Mouse (Mus musculus): ENCODE measurements around the gene Pxk. TPM values are rescaled to one million over a fixed set of nuclear protein-coding genes. Genes with fewer than 3 reads are reported as not detected.

The Pxk gene
- 10 to 100 TPM; 54.7 to 58.6 TPM for total RNA-seq (2023)

GRCm38 (mm10) chr14:8097978-8098686 lies at the start of gene Pxk:
Pxk (plus strand) TSS chr14:8098211.

DNA sequence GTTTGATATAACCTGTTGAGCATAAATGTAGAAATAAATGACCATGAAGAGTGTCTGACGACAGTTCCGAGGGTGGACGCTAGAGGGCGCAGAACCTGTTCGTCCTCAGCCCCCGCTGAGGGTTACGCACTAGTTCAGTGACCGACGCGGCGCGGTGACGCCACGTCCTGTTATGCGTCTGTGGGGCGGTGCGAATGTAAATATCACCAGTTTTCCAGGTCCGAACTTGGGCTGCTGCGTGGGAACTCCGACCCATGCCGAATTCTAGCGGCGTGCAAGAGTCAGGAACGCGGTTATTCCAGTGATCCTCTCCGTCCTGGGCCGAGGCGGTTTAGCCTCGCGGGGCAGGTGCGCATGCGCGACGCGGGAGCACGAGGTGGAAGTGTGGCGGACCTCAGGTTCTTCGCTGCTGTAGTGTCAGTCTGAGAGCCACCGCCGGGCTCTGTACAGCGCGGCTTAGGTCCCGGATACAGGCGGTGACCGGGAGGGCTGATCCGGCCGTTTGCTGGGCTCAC lies 17.8 kb upstream of the Pxk start, which contains the start of gene Rpp14:
Gene Rpp14, plus strand, starts transcription at position 203 of the 515 bp plus-strand sequence.

GRCm38 (mm10) chr14:8172507-8173410 lies 74.7 kb downstream of the Pxk start, which contains the start of gene Pdhb:
Pdhb (minus strand) TSS chr14:8173025.

DNA sequence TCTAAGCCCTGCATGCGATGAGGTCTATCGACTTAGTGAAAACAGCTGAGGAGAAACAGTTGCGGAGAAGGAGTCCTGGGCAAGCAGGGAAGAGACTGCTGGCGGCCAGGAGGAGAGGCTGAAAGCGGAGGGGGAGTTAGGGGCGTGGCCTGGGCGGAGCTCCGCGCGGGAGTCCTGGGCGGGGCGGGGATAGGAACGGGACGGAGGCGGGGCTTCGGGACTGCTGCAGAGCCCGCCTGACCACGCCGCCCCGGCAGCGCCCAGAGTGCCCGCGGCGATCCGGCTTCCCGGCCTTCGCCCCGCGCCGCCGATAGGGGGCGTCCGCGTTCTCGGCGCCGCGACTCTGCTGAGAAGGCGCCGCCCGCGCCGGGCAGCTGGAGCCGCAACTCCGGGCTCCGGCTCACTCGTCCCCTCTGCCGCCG lies 115.8 kb downstream of the Pxk start, which contains the start of gene Kctd6:
Gene Kctd6, plus strand, starts transcription at position 338 of the 422 bp plus-strand sequence.

Other genes starting within 250 kb of the Pxk start
- not detected for gene Gm45521, start 140.9 kb upstream of the Pxk start, total RNA-seq (2023)
- gene Dnase1l3, start 103.6 kb upstream of the Pxk start, total RNA-seq (2023) = under 1 TPM; 0.18 to 0.64 TPM
- under 1 TPM; 0.44 to 0.47 TPM for gene Abhd6, start 95.3 kb upstream of the Pxk start, total RNA-seq (2023)
- gene Rpp14, start 17.8 kb upstream of the Pxk start, total RNA-seq (2023) = 1 to 10 TPM; 4.6 to 5.0 TPM
- 10 to 100 TPM; 80.7 to 85.0 TPM for gene Pdhb, start 74.8 kb downstream of the Pxk start, total RNA-seq (2023)
- 1 to 10 TPM; 6.1 to 8.2 TPM for gene Kctd6, start 115.9 kb downstream of the Pxk start, total RNA-seq (2023)
- not detected for gene Acox2, start 161.1 kb downstream of the Pxk start, total RNA-seq (2023)
- not detected for gene Fam107a, start 219.8 kb downstream of the Pxk start, total RNA-seq (2023)